Mouse (Mus musculus) v-Abl transformed pro-B cells (cell line): ENCODE data around the gene H2afb2.

Experiments used
- in situ Hi-C, 2 experiments: fragments of 400-800 bp; cut with MboI; formaldehyde crosslinking; loops; one replicate each; pipeline ENCODE4 v1.15.1; 2025; ENCODE audit not compliant: unreplicated experiment in 2 of 2

H2afb2 gene

GRCm38 (mm10) chrX:116680878-116681277 is at the start of gene H2afb2:
Gene H2afb2 (plus strand): TSS chrX:116681178.
- in situ Hi-C loops, result no loop called here
